Mouse (Mus musculus) c-Kit-positive CD71-positive TER-119-negative erythroid progenitor cells, embryonic 14.5 days (primary cell): ENCODE results near the gene Creb3l4.

Experiments used
- DNase-seq: peaks from one replicate; pipeline ENCODE4 v3.0.0-alpha.2; 2013; ENCODE audit warnings: low read depth

Creb3l4 gene

DNA sequence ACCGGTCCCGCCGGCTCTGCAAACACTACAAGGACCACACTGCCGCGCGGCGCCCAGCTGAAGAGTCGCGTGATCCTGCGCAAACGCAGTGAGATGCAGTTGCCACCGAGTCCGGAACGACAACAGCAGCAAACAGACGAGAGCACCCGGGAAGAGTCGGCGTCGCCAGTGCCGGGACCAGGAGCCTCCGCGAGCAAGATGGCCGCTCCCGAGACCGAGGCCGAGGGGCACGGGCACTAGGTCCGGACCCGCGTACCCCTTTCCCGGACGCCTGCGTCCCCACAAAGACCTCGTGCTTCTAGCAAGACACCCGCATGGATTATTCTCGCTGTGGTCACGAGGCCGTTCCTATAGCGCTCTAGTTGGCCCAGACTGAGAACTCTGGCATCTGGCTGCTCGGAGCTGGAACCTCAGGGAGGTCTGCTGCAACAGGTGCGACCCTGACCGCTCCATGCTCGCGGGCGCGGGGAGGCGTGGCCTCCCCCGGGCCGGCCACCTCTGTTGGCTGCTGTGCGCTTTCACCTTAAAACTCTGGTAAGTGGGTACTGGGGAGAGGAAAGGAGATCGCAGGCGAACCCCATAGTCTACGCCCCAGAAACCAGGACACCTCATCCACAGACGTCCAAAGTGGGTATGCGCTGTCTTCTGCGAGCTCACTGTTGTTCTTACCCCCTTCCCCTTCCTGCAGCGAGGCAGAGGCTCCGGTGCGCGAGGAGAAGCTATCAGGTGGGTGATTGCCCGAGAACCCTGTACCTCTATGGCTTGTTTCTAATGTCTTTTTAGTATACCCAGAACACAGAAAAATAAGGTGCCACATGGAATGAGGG is 11.6 kb downstream of the Creb3l4 start, which contains the start of gene Jtb:
Jtb (plus strand) TSS at position 91 of the 827 bp plus-strand sequence.
- peak; percentile 91 for DNase-seq

DNA sequence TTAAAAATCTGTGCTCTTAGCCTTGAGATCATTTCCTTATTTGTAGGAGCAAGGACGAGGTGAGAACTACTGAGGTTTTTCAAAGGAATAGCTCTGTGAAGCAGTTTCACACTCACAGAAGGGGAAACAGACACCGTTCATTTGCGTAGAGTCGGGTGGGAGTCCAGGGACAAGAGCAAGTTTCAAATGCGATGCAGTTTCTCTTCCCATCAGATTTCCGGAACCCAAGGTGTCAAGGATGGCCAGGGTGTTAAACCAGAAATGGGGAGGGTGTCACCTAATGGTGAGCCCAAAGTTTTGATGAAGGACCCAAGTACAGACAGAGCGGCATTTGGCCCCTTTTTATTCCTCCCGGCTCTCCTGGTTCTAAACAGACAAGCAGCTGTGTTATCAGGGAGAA is 12.2 kb downstream of the Creb3l4 start:
- DNase-seq: no peak

DNA sequence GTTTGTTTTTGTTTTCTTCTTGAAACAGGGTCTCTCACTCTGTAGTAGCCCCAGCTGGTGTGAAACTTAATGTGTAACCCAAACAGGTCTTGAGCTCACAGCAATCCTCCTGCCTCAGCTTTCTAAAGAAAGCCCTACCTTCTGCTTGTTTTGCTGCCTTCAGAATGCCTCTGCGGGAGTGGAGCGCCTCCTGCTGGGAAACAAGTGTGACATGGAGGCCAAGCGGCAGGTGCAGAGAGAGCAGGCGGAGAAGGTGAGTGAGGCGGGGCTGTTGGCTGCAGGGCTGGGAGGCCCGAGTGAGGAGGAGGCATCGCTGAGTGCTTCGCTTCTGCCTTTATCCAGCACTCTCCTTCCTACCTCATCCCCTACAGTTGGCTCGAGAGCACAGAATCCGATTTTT is 19.0 kb downstream of the Creb3l4 start:
- DNase-seq: no peak

DNA sequence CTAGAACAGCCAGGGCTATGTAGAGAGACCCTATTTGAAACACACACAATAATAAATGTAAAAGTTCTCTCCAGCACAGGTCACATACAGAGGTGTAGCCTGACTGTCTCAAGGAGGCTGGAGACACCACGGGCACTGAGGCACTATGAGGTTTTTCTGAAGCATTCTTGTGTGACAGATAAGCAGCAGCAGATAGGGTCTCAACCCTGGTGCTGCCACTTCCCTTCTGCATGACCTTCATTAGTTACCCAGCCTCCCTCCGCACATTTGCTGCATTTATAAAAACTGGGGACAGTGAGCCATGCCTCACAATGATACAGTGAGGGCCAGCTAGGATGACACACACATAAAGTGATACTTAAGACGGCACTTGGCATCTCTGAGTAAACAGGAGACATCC is 20.4 kb downstream of the Creb3l4 start:
- no peak for DNase-seq

DNA sequence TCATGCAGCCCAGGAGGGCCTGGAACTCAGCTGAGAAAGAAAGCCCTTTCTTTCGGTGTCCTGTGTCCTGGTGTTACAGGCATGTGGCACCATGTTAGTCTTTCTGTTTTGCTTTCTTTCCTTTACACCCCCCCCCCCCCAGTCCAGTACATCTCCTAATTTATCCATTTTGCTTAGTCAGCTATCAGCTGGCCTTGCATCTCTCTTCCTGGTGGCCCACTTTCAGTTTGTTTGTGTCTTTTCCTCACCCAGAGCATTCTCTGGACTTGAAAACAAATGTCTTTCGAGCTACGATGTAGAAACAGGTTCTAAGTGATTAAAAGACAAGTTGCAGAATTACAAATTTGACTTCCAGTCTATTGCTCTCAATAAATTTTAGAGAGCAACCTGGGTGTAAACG is 20.9 kb downstream of the Creb3l4 start:
- no peak for DNase-seq

DNA sequence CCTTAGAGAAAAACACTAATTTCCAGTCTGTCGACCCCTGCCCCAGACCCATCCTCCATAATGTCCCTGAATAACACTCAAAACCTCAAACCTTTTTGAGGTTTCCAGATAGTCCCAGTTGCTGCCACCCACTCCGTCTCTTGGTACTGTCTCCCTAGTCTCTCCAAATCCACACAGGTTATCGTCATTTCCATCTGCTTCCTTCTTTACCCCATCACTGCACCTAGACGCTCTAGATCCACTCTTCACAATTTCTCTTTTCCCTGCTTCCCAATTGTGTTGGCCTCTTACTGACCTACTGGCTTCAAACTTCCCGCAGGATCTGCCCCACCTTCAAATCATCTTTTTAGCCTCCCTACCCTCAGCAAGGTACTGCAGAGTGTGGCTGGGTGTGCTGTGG is 22.2 kb downstream of the Creb3l4 start:
- no peak for DNase-seq

DNA sequence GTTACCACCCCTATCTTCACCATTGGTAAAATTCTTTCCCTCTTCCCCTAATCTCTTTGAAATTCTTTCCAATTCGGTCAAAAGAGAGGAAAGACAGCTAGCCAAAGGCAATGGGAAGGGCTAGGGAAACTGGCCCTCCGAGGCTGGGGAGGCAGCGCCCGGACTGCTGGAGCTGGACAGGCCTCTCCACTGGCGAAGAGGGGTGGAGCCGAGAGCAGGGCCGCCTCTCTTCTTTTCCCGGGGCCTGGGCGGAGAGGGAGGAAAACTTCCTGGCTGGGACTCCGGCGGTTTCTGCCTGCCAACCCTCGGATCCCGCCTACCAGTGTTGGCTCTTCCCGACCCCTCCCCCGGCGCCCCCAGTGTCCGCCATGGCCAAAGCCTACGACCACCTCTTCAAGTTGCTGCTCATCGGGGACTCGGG is 22.8 kb downstream of the Creb3l4 start:
- DNase-seq: no peak

DNA sequence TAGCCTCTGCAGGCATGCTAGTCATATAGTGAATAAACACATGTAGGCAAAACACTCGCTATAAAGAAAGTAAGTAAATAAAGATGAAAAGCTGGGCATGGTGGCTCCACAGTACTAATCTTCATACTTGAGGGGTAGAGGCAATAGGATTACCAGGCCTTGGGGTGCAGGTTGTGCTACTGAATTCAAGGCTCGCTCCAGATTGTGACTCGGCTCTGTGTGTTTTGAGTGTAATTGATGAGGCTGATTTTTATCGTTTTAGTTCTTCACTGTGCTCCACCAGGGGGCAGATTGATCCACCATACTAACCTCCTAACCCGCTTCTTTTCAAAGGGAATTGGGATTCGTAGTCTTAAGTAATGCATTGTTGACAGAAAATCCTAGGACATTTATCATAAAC is 23.2 kb downstream of the Creb3l4 start:
- peak; percentile 66 for DNase-seq

DNA sequence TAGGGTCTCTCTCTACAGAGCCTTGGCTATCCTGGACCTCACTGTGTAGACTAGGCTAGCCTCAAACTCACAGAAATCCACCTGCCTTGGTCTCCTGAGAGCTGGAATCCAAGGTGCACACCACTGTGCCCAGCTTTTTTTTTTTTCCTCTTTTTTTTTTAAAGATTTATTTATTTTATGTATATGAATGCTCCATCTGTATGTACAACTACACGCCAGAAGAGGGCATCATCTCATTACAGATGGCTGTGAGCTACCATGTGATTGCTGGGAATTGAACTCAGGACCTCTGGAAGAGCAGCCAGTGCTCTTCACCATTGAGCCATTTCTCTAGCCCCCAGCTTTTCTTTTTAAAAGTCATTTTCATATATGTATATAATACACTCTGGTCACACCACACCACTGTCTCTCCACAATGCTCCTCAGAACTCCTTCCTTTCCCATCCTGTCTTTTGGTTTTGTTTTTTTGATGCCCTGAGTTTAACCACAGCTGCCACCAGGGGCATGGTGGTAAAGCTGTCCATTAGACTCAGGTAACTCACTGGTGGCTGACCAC is 27.4 kb downstream of the Creb3l4 start:
- DNase-seq: no peak

DNA sequence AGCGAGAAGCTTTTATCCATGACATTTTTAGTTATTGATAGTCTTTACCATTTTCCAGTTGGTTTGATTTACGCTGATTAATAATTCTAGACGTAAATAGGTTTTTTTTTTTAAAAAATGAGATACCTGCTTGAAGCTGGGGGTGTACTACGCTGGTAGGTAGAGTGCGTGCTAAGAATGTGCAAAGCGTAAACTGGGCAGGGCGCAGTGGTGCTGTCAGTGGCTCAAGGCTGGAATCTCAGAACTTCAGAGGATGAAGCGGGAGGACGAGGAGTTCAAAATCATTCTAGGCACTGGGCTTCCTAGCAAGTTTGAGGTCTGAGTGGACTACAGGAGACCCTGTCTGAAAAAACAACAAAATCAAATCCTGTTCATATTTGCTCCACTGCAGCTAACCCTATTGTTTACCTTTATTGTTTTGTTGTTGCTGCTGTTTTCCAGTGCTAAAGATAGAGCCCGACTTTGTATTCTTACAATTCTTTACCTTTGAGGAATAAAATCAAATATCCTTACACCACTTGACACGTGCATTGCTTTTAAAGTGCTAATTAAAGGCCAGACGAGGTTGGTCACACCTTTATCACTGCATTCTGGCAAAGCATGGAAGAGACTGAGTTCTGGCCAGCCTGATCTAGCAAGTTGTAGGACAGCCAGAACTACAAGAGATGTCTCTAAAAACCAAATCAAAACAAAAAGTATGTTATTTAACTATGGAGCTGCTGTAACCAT is 29.2 kb downstream of the Creb3l4 start:
- no peak for DNase-seq

DNA sequence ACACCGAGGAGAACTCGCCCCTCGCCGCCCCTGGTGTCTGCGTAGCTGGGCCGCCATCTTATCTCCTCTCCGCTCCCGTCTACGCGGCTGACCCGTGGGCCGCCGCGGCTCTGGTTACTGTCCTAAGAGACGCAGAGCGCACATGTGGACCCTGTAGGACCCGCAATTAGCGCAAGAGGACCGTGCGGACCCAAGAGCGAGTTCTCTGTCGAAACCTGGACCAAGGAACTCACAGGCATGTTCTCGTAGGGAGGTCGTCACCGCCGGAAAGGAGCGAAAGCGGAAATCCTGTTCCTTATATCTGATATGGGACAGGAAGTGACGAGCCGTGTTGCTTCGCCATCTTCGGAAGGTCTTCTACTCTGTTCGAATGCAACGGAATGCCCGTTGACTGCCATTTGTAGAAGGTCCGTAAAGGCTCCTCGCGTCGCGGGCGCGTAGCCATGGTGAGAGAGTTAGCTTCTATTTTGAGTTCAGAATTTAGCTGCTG is 29.9 kb downstream of the Creb3l4 start, which contains the start of the genes Rps27 and Rab13:
Rps27 (minus strand) TSS at position 275 of the 490 bp plus-strand sequence.
Rab13 (plus strand) TSS at position 319 of the 490 bp plus-strand sequence.
- DNase-seq: peak; percentile 92

DNA sequence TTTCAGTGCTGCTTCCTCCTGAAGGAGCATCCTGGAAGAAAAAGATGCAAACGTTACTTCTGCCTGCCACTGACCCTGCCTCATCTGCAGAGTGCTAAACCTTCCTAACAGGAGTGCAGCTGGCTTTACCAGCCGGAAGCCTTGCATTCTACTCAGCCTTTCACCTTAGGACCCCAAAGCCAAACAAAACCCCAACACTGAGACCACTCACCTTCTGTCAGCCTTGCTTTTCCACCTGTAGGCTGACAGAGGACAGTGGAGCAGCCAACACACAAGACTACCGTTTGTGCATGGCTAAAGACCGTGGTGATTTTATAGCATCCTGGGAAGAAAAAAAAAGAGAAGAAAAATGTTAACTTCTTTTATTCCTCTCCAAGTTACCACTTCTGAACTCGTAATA is 30.6 kb downstream of the Creb3l4 start:
- DNase-seq: no peak

DNA sequence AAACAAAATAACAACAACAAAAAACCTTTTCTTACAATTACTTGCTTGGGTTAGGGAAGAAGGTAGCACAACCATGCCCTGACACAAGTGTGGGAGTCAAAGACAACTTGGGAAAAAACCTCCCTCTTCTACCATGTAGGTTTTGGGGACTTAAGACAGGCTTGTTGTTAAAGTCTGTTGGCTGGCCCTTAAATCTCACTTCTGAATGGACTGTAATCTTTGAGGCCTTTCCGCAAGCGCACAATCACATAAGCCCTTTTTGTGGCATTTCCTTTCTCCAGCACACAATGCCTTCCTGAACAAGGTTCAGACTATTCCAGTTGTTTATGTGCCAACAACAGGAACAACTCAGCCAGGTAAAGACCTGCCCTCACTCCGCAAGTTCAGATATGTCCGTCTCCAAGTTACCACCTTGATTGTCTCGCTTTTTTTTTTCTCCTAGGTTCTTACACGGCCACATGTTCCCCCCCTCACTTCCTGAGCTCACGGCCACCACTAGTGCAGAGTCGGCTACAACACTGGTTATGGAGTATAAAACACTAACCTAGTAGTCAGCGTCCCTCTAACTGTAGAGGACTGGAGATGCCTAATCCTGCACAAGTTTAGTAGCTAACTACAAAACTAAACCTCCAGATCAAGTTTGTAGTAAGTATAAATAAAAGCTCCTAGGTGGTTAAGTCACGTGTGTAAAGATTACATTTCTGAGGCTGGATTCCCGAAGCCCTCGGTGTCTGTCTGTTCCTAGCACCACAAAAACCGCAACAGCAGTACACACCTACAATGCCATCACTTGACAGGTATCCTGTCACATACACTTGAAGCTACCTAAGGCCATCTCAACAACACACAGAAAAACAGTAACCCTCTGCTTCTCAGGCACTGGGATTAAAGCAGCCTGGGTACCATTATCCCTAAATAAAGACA is 31.6 kb downstream of the Creb3l4 start:
- DNase-seq: no peak

DNA sequence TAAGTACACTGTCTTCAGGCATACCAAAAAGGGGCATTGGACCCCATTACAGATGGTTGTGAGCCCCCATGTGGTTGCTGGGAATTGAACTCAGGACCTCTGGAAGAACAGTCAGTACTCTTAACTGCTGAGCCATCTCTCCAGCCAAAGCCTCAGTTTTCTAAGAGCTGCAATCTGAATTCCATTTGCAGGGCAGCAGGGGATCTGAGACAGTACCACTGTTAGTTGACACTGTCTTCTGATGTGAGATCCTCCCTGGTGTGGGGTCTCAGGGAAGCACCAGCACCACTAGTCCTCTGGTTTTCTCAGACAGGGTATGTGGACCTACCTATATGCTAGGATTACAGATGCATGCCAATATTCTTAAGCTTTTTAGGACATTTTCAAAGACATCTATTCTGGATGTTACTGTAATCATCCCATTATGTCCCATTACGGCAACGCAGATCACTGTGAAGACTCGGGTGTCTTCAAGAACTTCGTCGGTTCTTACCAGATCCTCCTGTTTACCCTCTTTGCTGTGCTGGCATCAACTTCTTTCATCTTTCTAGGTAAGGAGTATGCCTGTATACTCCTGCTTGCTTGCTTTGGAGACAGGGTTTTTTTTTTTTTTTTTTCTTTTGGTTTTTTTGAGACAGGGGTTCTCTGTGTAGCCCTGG is 33.3 kb downstream of the Creb3l4 start:
- DNase-seq: no peak

DNA sequence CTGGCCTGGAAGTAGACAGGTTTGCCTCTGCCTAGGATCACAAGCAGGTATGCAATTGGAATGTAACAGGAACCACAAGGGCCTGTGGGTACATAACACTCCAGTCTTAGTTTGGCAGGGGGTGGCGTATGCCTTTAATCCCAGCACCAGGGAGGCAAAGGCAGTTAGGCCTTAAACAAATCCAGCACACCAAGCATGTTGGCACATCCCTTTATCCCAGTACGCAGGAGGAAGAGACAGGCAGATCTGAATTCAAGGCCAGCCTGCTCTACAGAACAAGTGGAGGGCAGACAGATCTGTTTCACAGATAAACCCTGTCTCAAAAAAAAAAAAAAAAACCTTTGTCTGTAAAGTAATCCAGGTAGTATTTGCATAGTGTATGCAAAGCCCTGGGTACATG is 34.6 kb downstream of the Creb3l4 start:
- no peak for DNase-seq

DNA sequence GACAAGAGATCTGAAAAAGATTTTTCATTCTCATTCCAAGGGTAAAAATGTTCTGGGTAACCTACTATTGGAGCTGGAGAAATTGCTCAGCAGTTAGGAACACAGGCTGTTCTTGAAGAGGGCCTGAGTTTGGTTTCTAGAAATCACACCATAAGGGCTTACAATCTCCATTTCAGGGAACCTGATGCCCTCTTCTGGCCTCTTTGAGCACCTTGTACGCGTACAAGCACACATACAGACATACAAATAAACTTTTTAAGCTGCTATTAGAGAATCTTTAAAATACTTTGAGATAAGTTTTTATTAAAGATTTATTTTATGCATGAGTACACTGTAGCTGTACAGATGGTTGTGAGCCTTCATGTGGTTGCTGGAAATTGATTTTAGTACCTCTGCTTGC is 38.7 kb downstream of the Creb3l4 start:
- no peak for DNase-seq

DNA sequence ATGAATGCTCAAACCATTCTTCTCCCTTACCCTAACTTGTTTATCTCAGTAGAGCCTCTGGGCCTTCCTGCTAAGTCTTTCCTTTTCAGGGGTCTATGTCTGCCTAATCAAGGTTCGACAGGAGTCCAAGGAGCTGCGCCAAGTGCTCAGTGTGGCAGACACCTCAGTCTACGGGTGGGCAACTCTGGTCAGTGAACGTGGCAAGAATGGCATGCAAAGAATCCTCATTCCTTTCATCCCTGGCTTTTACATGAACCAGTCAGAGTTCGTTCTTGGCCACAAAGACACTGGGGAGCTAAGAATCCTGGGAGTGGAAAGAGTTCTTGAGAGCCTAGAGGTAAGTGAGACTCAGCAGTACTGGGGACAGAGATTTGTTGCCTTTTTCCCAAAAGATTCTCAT is 39.7 kb downstream of the Creb3l4 start:
- no peak for DNase-seq

DNA sequence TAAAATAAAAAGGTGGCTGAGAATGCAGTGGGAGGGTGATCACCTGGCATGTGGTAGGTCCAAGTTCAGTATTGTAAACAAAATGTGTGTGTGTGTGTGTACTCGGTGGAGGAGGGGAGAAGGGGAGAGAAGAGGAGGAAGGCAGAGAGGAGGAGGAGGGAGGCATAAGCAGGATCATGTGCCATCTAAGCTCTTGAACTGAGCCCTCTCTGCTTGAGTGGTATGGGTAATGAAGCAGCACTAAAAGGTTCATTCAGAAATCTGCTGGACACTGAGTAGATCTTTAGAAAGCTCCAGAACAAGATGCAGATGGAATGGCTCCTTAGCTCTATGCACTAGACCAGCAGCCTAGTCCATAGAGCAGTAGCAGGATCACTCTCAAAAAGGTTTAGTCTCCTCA is 40.4 kb downstream of the Creb3l4 start:
- no peak for DNase-seq

DNA sequence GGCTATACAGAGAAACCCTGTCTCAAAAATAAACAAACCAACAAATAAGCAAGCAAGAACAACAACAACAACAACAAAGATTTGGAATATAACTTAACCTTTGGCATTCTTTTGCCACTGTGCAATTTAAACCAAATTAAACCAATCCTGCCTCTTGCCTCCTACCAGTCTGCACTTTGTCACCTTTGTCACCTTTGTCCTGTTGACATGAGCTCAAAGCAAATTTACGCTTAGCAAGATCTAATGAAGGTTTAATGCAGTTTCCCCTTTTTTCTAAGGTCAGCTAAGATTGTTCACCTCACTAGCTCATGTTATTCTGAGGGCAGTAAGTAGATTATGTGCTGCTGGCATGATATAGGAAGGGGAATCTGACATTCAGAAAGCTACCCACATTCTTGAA is 45.8 kb downstream of the Creb3l4 start:
- DNase-seq: no peak

DNA sequence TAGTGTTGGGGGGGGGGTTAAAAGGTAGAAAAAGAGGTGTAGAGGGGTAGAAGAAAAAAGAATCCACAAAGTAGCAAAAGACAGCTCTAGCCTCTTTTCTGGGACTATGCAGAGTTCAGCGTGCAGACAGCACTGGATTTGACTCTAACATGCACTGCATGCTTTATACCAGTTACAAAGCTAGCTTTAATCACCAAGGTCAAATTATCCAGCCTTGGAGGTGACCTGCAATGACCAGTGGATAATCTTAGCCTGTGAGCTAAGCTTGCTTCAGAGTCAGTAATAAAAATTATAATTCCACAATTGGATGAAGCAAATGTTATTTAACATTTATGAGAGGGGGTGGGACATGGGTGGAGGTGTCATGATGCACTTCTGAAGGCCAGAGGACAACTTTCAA is 47.7 kb downstream of the Creb3l4 start:
- no peak for DNase-seq

DNA sequence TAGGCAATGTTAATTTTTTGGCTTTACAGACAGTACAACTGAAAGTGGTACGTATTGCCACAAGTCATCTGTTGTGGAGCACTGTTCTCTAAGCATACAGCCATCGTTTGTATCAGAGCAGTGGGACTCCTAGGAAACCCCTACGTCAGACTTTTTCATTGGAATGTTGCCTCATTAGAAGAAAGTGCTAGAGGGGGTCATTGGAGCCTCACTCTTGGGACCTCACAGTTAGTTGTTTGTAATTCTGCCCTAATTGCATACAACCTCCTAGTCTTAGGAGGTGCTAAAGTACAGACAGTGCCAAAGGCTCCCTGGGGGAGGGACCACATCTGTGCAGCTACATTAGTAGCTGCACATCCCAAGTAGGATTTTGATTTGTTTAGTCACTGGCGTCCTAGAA is 48.6 kb downstream of the Creb3l4 start:
- no peak for DNase-seq
